ENCODE assay signal across 9 mouse cellular contexts in the genomic region with DNA sequence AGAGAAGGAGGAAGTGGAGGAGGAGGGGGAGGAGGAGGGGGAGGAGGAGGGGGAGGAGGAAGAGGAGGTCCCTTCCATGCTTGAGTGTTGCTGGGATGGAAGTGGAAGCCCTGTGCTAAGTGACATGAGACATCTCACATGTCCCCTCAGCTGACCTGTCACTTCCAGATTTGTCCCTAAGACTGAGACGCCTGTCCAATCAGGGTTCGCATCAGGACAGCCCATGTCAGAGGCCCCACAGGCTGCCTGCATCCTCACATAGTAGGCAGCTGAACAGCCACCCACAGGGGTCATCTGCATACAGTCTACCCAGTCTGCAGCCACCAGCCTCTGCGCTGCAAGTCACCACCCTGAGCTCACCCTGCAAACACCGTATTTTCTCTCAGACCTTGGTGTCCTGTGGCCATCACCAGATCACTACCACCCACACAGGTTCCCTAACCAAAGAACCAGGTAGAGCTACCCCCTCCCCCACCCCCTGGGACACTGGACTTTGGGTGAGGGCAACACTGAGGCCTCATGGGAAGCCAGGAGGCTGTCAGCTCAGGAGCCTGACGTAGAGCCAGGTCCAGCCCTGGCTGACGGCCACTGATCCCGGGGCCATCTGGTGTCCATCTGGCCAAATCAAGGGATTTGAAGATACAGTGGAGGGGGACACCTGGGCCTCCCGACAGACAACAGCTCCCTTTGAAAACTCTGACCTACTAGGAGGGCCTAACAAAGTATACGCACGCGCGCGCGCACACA. TPM values are rescaled to one million over a fixed set of nuclear protein-coding genes. Genes with fewer than 3 reads are reported as not detected.
DNase-seq lines count a peak whose midpoint lies in the region; ATAC-seq lines count a peak whose summit lies in the region.
"Had no signal": no experiment of that assay in that cellular context is flagged by ENCODE, and none has a peak within 500 bp of the region (broad histone marks: within the 10 kb centered on the region; RNA-seq: fewer than 3 reads in every experiment).

No protein-coding gene starts in this region.

- no peak overlapping the region for H3K9ac ChIP-seq in hindbrain, embryonic 13.5 days
- no peak overlapping the region for H3K9ac ChIP-seq in midbrain, embryonic 13.5 days (replicated peaks)
- H3K9ac ChIP-seq: hindbrain, embryonic 15.5 days had no signal

- no peak for ATAC-seq in hindbrain, embryonic 13.5 days (ENCODE audit: low FRiP score)
- no peak for ATAC-seq in midbrain, embryonic 13.5 days

- WGBS in hindbrain, embryonic 10.5 days = 63% methylated on average over 14 of the region's 14 CpGs
- WGBS in hindbrain, embryonic 13.5 days = 71% methylated on average over 14 of the region's 14 CpGs
- 85% methylated on average over 14 of the region's 14 CpGs for WGBS in macrophage (ENCODE audit: missing documents)
- WGBS in midbrain, embryonic 13.5 days = 74% methylated on average over 14 of the region's 14 CpGs

- no peak overlapping the region for H3K4me3 ChIP-seq in hindbrain, embryonic 10.5 days
- no peak overlapping the region for H3K4me3 ChIP-seq in hindbrain, embryonic 13.5 days
- no peak overlapping the region for H3K4me3 ChIP-seq in macrophage (ENCODE audit: inconsistent target)
- no peak overlapping the region for H3K4me3 ChIP-seq in midbrain, embryonic 13.5 days (replicated peaks)
- H3K4me3 ChIP-seq: hindbrain, embryonic 15.5 days had no signal

- H3K27me3 ChIP-seq in hindbrain, embryonic 10.5 days (ENCODE audit: insufficient read depth, poor library complexity, severe bottlenecking) = no peaks in the 10 kb centered on the region
- no peaks in the 10 kb centered on the region for H3K27me3 ChIP-seq in hindbrain, embryonic 13.5 days
- H3K27me3 ChIP-seq in midbrain, embryonic 13.5 days = no peaks in the 10 kb centered on the region
- H3K27me3 ChIP-seq: hindbrain, embryonic 15.5 days had no signal

- H3K9me3 ChIP-seq in hindbrain, embryonic 10.5 days = no peaks in the 10 kb centered on the region
- H3K9me3 ChIP-seq in hindbrain, embryonic 13.5 days = no peaks in the 10 kb centered on the region
- no peaks in the 10 kb centered on the region for H3K9me3 ChIP-seq in midbrain, embryonic 13.5 days
- H3K9me3 ChIP-seq: hindbrain, embryonic 15.5 days had no signal

- peaks cover 10% of the 10 kb centered on the region; the same call in 1 of the 2 replicates for H3K36me3 ChIP-seq in hindbrain, embryonic 10.5 days
- 0 out of 2 replicates have a peak, but pooled peaks cover under 1% of the 10 kb centered on the region for H3K36me3 ChIP-seq in hindbrain, embryonic 13.5 days
- H3K36me3 ChIP-seq in macrophage (ENCODE audit: inconsistent target) = peaks cover 16% of the 10 kb centered on the region; the same call in 1 of the 2 replicates
- H3K36me3 ChIP-seq in midbrain, embryonic 13.5 days = no peaks in the 10 kb centered on the region
- H3K36me3 ChIP-seq: hindbrain, embryonic 15.5 days had no signal

- peak overlapping the region; percentile 76 for H3K27ac ChIP-seq in hindbrain, embryonic 10.5 days
- H3K27ac ChIP-seq in hindbrain, embryonic 13.5 days = no peak overlapping the region
- peak overlapping the region; percentile 97 for H3K27ac ChIP-seq in macrophage
- H3K27ac ChIP-seq in midbrain, embryonic 13.5 days = no peak overlapping the region
- H3K27ac ChIP-seq: hindbrain, embryonic 15.5 days had no signal

- H3K79me2 ChIP-seq in macrophage (ENCODE audit: inconsistent target) = peaks cover 92% of the 10 kb centered on the region

- peak; percentile 37 for DNase-seq in hindbrain, embryonic 10.5 days (ENCODE audit: low spot score)
- DNase-seq in cerebellum, adult 18-20 months = peak; percentile 98 to 99
- DNase-seq in kidney, adult 9 months = peak; percentile 91
- no peak for DNase-seq in left cerebral cortex, adult 18-20 months (ENCODE audit: low spot score in 2 of 2)
- no peak for DNase-seq in natural killer cell, adult 2 months (ENCODE audit: low spot score in 2 of 2)

- H3K4me2 ChIP-seq in hindbrain, embryonic 13.5 days = no peak overlapping the region
- H3K4me2 ChIP-seq in midbrain, embryonic 13.5 days (replicated peaks) = no peak overlapping the region
- H3K4me2 ChIP-seq: hindbrain, embryonic 15.5 days had no signal

- H3K4me1 ChIP-seq in hindbrain, embryonic 10.5 days (replicated peaks) = peaks cover 55% of the 10 kb centered on the region
- H3K4me1 ChIP-seq in hindbrain, embryonic 13.5 days (replicated peaks) = peaks cover 33% of the 10 kb centered on the region
- peaks cover 21% of the 10 kb centered on the region for H3K4me1 ChIP-seq in midbrain, embryonic 13.5 days (replicated peaks)

RNA-seq across cellular contexts. Expression of a gene that starts 9.6 kb away (rescaled TPM):
- polyA plus RNA-seq in hindbrain, embryonic 10.5 days (2016; fragmentation: Nextera tagmentation; extraction: Ambion mirVana) = 15.6 and 15.9 TPM in 2 replicates
- polyA plus RNA-seq in hindbrain, embryonic 13.5 days (2015; fragmentation: Nextera tagmentation; extraction: Ambion mirVana) = 33.0 and 33.9 TPM in 2 replicates
- 100 to 1,000 TPM in 10 of 26 experiments, 10 to 100 TPM in 16; 49.5 to 273 (median 89.0) TPM for total RNA-seq in macrophage (2018; cell fraction: chromatin; rRNA removed)
- 100 to 1,000 TPM; 138 to 232 (median 164) TPM for total RNA-seq in macrophage (2018; cell fraction: cytosol; rRNA removed)
- 100 to 1,000 TPM in 25 of 26 experiments, 10 to 100 TPM in 1; 95.9 to 192 (median 148) TPM for total RNA-seq in macrophage (2018; cell fraction: nucleus; rRNA removed)
- polyA plus RNA-seq in macrophage (2018) = 65.9 to 116 TPM (median 90.0 TPM) in 3 replicates
- 10 to 100 TPM; 17.8 to 21.5 TPM for total RNA-seq in left cerebral cortex, adult 18-20 months (2021)
- polyA plus RNA-seq in midbrain, embryonic 13.5 days (2015; fragmentation: Nextera tagmentation; extraction: Ambion mirVana) = 24.2 and 24.6 TPM in 2 replicates

RNA-seq across cellular contexts. Expression of a gene that starts 16.5 kb away (rescaled TPM):
- 959 and 1,042 TPM in 2 replicates for polyA plus RNA-seq in hindbrain, embryonic 10.5 days (2016; fragmentation: Nextera tagmentation; extraction: Ambion mirVana)
- polyA plus RNA-seq in hindbrain, embryonic 13.5 days (2015; fragmentation: Nextera tagmentation; extraction: Ambion mirVana) = 809 and 885 TPM in 2 replicates
- total RNA-seq in macrophage (2018; cell fraction: chromatin; rRNA removed) = 100 to 1,000 TPM in 1 of 26 experiments, 10 to 100 TPM in 25; 12.6 to 225 (median 31.4) TPM
- 1,000 to 10,000 TPM in 16 of 26 experiments, 100 to 1,000 TPM in 10; 776 to 2,930 (median 1,241) TPM for total RNA-seq in macrophage (2018; cell fraction: cytosol; rRNA removed)
- 100 to 1,000 TPM; 118 to 308 (median 184) TPM for total RNA-seq in macrophage (2018; cell fraction: nucleus; rRNA removed)
- 892 to 1,637 TPM (median 1,558 TPM) in 3 replicates for polyA plus RNA-seq in macrophage (2018)
- 1,000 to 10,000 TPM in 1 of 2 experiments, 100 to 1,000 TPM in 1; 952 to 1,003 TPM for total RNA-seq in left cerebral cortex, adult 18-20 months (2021)
- 826 and 835 TPM in 2 replicates for polyA plus RNA-seq in midbrain, embryonic 13.5 days (2015; fragmentation: Nextera tagmentation; extraction: Ambion mirVana)

RNA-seq across cellular contexts. Expression of a gene that starts 42.4 kb away (rescaled TPM):
- polyA plus RNA-seq in hindbrain, embryonic 10.5 days (2016; fragmentation: Nextera tagmentation; extraction: Ambion mirVana) = 4.0 and 6.3 TPM in 2 replicates
- 2.9 and 3.8 TPM in 2 replicates for polyA plus RNA-seq in hindbrain, embryonic 13.5 days (2015; fragmentation: Nextera tagmentation; extraction: Ambion mirVana)
- total RNA-seq in macrophage (2018; cell fraction: chromatin; rRNA removed) = 1 to 10 TPM in 12 of 26 experiments, under 1 TPM in 10, not detected in 4; 0.32 to 4.7 (median 1.1) TPM
- under 1 TPM in 10 of 26 experiments, not detected in 16; 0.03 to 0.19 (median 0.07) TPM for total RNA-seq in macrophage (2018; cell fraction: cytosol; rRNA removed)
- 1 to 10 TPM in 1 of 26 experiments, under 1 TPM in 15, not detected in 10; 0.18 to 1.2 (median 0.48) TPM for total RNA-seq in macrophage (2018; cell fraction: nucleus; rRNA removed)
- polyA plus RNA-seq in macrophage (2018) = 0.09 TPM in 1 of 3 replicates, not detected in the others
- 1 to 10 TPM; 1.2 to 1.4 TPM for total RNA-seq in left cerebral cortex, adult 18-20 months (2021)
- polyA plus RNA-seq in midbrain, embryonic 13.5 days (2015; fragmentation: Nextera tagmentation; extraction: Ambion mirVana) = 1.6 and 1.7 TPM in 2 replicates

Comparison
In these comparisons a context has a peak if more than half of its experiments do, and no peak if none do; other contexts are left out.
1. H3K27ac ChIP-seq: peak in hindbrain, embryonic 10.5 days (single experiment) and macrophage (single experiment); none in hindbrain, embryonic 13.5 days (single experiment) and midbrain, embryonic 13.5 days (single experiment).
2. DNase-seq: peak in hindbrain, embryonic 10.5 days (single experiment), cerebellum, adult 18-20 months (2 of 2) and kidney, adult 9 months (single experiment); none in left cerebral cortex, adult 18-20 months (0 of 2) and natural killer cell, adult 2 months (0 of 2).